12 mouse cellular contexts compared by ENCODE assay signal in genomic region chr8:57409779-57410472, GRCm38 (mm10). TPM values are rescaled to one million over a fixed set of nuclear protein-coding genes. Genes with fewer than 3 reads are reported as not detected.
DNase-seq lines count a peak whose midpoint lies in the region; ATAC-seq and TF ChIP-seq lines count a peak whose summit lies in the region.
"Had no signal": no experiment of that assay in that cellular context is flagged by ENCODE, and none has a peak within 500 bp of the region (broad histone marks: within the 10 kb centered on the region; RNA-seq: fewer than 3 reads in every experiment).

No protein-coding gene starts in this region.

- TF ChIP-seq CTCF in cortical plate, adult 2 months (IDR thresholded peaks at IDR 0.05; ENCODE audit: extremely low read depth, insufficient read depth, low read length), result no peak

- H3K27me3 ChIP-seq in heart, embryonic 13.5 days (replicated peaks), result 0 out of 2 replicates have a peak, but pooled peaks cover 14% of the 10 kb centered on the region
- 0 out of 2 replicates have a peak, but pooled peaks cover 7% of the 10 kb centered on the region for H3K27me3 ChIP-seq in hindbrain, embryonic 11.5 days (ENCODE audit: control insufficient read depth, insufficient read depth, low read length)
- H3K27me3 ChIP-seq in midbrain, embryonic 13.5 days, result peaks cover 18% of the 10 kb centered on the region

- whole genome bisulfite sequencing in heart, embryonic 13.5 days, result 45% methylated on average over 15 of the region's 15 CpGs
- WGBS in hindbrain, embryonic 11.5 days, result 22% methylated on average over 15 of the region's 15 CpGs
- WGBS in midbrain, embryonic 13.5 days, result 6% methylated on average over 15 of the region's 15 CpGs

- H3K9me3 ChIP-seq in heart, embryonic 13.5 days, result no peaks in the 10 kb centered on the region
- no peaks in the 10 kb centered on the region for H3K9me3 ChIP-seq in hindbrain, embryonic 11.5 days (ENCODE audit: control insufficient read depth, low read length)
- H3K9me3 ChIP-seq in midbrain, embryonic 13.5 days, result no peaks in the 10 kb centered on the region

- H3K4me2 ChIP-seq in heart, embryonic 13.5 days, result peak overlapping the region; percentile 59
- H3K4me2 ChIP-seq in hindbrain, embryonic 11.5 days (replicated peaks; ENCODE audit: low read depth, low read length), result peak overlapping the region; percentile 31
- H3K4me2 ChIP-seq in midbrain, embryonic 13.5 days (replicated peaks), result peak overlapping the region; percentile 56

- H3K4me1 ChIP-seq in heart, embryonic 13.5 days, result peaks cover 10% of the 10 kb centered on the region
- H3K4me1 ChIP-seq in cortical plate, adult 2 months (ENCODE audit: control insufficient read depth, insufficient read depth, low read length), result no peaks in the 10 kb centered on the region
- H3K4me1 ChIP-seq in hindbrain, embryonic 11.5 days (replicated peaks; ENCODE audit: control insufficient read depth, insufficient read depth, low read length), result 0 out of 2 replicates have a peak, but pooled peaks cover 4% of the 10 kb centered on the region
- peaks cover 24% of the 10 kb centered on the region for H3K4me1 ChIP-seq in midbrain, embryonic 13.5 days (replicated peaks)

- peak overlapping the region; percentile 33 for H3K27ac ChIP-seq in heart, embryonic 13.5 days (replicated peaks)
- peak overlapping the region; percentile 46; the same call in 1 of the 2 replicates for H3K27ac ChIP-seq in cortical plate, adult 2 months (ENCODE audit: insufficient read depth, low read length)
- H3K27ac ChIP-seq in hindbrain, embryonic 11.5 days (ENCODE audit: low read depth, low read length), result no peak overlapping the region
- H3K27ac ChIP-seq in midbrain, embryonic 13.5 days, result peak overlapping the region; percentile 48

- H3K4me3 ChIP-seq in heart, embryonic 13.5 days, result peak overlapping the region; percentile 19
- H3K4me3 ChIP-seq in cortical plate, adult 2 months (ENCODE audit: insufficient read depth, low read length), result no peak overlapping the region
- H3K4me3 ChIP-seq in hindbrain, embryonic 11.5 days (ENCODE audit: low read depth, low read length), result no peak overlapping the region
- H3K4me3 ChIP-seq in midbrain, embryonic 13.5 days (replicated peaks), result peak overlapping the region; percentile 26

- no peak for DNase-seq in heart, adult 9 months (ENCODE audit: low spot score in 2 of 2)
- DNase-seq in hindbrain, embryonic 11.5 days (ENCODE audit: low spot score), result no peak
- DNase-seq in spleen, postnatal 4 days (ENCODE audit: low spot score in 2 of 2), result no peak
- DNase-seq in layer of hippocampus, postnatal 14 days (ENCODE audit: low spot score in 2 of 2), result no peak
- no peak for DNase-seq in embryo, embryonic 11 days
- DNase-seq: cerebellum, adult 9-10 months; gastrocnemius, postnatal 10 days; liver; thymus, postnatal 25 days had no signal

- no peak for ATAC-seq in heart, embryonic 13.5 days (ENCODE audit: extremely low read depth, insufficient number of reproducible peaks, low FRiP score, low TSS enrichment)
- peak; percentile 25; the same call in 1 of the 2 replicates for ATAC-seq in hindbrain, embryonic 11.5 days (ENCODE audit: low FRiP score)
- ATAC-seq in midbrain, embryonic 13.5 days, result peak; percentile 35

- no peak for TF ChIP-seq POLR2A in cortical plate, adult 2 months (IDR thresholded peaks at IDR 0.05; ENCODE audit: extremely low read depth, insufficient read depth, low read length)

- no peaks in the 10 kb centered on the region for H3K36me3 ChIP-seq in heart, embryonic 13.5 days
- H3K36me3 ChIP-seq in hindbrain, embryonic 11.5 days (ENCODE audit: control insufficient read depth, insufficient read depth, low read length), result no peaks in the 10 kb centered on the region
- no peaks in the 10 kb centered on the region for H3K36me3 ChIP-seq in midbrain, embryonic 13.5 days

- peak overlapping the region; percentile 65 for H3K9ac ChIP-seq in heart, embryonic 13.5 days
- no peak overlapping the region for H3K9ac ChIP-seq in hindbrain, embryonic 11.5 days (ENCODE audit: low read depth, low read length)
- 0 out of 2 replicates have a peak overlapping the region, but pooled peaks have one; percentile 7 for H3K9ac ChIP-seq in midbrain, embryonic 13.5 days (replicated peaks)

RNA-seq across cellular contexts. Expression of gene Scrg1, which starts 45.8 kb away (rescaled TPM):
- 1.3 and 1.4 TPM in 2 replicates for polyA plus RNA-seq in heart, embryonic 13.5 days (2015; fragmentation: Nextera tagmentation; extraction: Ambion mirVana)
- 107 and 112 TPM in 2 replicates for polyA plus RNA-seq in cortical plate, adult 2 months (2012; rRNA removed)
- 1.4 and 1.6 TPM in 2 replicates for polyA plus RNA-seq in hindbrain, embryonic 11.5 days (2014; fragmentation: Nextera tagmentation; extraction: Ambion mirVana)
- polyA plus RNA-seq in midbrain, embryonic 13.5 days (2015; fragmentation: Nextera tagmentation; extraction: Ambion mirVana), result 2.5 and 3.3 TPM in 2 replicates
- 10 to 100 TPM; 90.2 to 98.9 TPM for total RNA-seq in layer of hippocampus, postnatal 14 days (2021)
- total RNA-seq: gastrocnemius, postnatal 10 days had no signal

Comparison
In these comparisons a context has a peak if more than half of its experiments do, and no peak if none do; other contexts are left out.
1. H3K4me3 ChIP-seq: peak in heart, embryonic 13.5 days (single experiment) and midbrain, embryonic 13.5 days (single experiment); none in cortical plate, adult 2 months (single experiment) and hindbrain, embryonic 11.5 days (single experiment).
2. RNA of gene Scrg1, which starts 45.8 kb away (polyA plus RNA-seq): 107 to 112 TPM in cortical plate, adult 2 months; 2.5 to 3.3 TPM in midbrain, embryonic 13.5 days, 1.4 to 1.6 TPM in hindbrain, embryonic 11.5 days and 1.3 to 1.4 TPM in heart, embryonic 13.5 days; every median in the first group is over 10 times any median in the second.
3. Peak in every context shown above with its lines, with median percentiles within 50 percentile points of each other: H3K4me2 ChIP-seq.